Mouse (Mus musculus) stomach, postnatal 0 days (tissue): ENCODE data around the gene Sfrp4.

ENCODE experiments used
- CTCF ChIP-seq: IDR thresholded peaks from 2 replicates; pipeline ENCODE4 v1.5.1; 2016; ENCODE audit warnings: antibody characterized with exemption, low read depth, mild to moderate bottlenecking, moderate library complexity
- EP300 ChIP-seq: optimal IDR thresholded peaks from 2 replicates; pipeline ENCODE3; 2016; ENCODE audit warnings: antibody characterized with exemption

GRCm38 (mm10) chr13:19640203-19640851 lies 17.4 kb downstream of the Sfrp4 start:
- peak; percentile 68 for TF ChIP-seq CTCF
- no peak for TF ChIP-seq EP300
